Mouse (Mus musculus) MEL-GATA-1-ER (cell line): Measurements from ENCODE around the gene Cd47.

ENCODE experiments used
- DNase-seq: peaks from one replicate; pipeline ENCODE4 v3.0.0-alpha.2; 2012; ENCODE audit warnings: low read depth; ENCODE audit errors: extremely low read depth

Cd47 gene

GRCm38 (mm10) chr16:49832339-49832738 is 32.0 kb downstream of the Cd47 start:
- no peak for DNase-seq

DNA sequence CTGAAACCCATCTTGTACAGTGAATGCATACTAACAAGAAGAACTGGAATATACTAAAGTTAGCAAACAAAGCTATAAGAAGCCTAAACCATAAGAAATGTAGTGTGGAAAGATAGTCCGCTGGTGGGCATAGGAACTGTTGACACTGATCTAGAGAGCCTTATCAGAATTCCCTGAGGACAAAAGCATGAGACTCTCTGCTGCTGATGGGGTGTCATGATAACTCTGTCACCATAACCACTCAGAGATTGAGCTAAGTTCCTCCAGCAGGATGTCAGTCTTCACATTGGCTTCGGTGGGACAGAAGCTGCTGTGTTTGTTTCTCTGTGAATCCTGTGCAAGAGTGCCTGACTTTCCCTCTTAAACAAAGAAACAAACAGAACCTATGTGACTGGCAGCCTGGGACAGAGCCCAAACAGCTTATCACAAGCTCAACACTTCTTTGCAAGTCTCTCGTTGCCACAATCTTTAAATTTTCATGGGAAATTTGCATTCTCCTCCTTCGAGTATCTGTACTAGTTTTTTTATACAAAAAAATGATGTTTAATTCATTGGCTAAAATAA is 33.9 kb downstream of the Cd47 start:
- no peak for DNase-seq

- no peak for DNase-seq
Observed at GRCm38 (mm10) chr16:49836634-49837164, 36.4 kb downstream of the Cd47 start.

DNA sequence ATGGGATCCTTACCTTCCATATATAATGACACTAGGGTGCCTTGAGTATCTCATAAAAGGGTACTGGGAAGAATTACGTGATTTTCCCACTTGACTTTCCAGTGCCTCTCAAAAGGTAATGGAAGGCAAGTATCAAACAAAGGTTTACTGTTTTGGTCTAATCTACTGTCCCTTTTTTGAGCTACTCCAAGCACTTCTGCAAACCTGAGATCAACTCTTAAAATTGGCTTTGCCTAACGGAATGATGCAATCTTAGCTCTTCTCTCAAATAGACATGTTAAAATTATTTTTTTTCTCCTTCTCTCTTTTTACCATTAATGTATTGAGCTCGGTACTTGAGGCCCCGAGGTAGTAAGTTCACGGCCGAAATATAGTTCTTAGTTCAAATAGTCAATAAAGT is 38.6 kb downstream of the Cd47 start:
- no peak for DNase-seq

GRCm38 (mm10) chr16:49839681-49840535 is 39.6 kb downstream of the Cd47 start:
- peak; percentile 99 for DNase-seq

GRCm38 (mm10) chr16:49843723-49844122 is 43.4 kb downstream of the Cd47 start:
- no peak for DNase-seq

DNA sequence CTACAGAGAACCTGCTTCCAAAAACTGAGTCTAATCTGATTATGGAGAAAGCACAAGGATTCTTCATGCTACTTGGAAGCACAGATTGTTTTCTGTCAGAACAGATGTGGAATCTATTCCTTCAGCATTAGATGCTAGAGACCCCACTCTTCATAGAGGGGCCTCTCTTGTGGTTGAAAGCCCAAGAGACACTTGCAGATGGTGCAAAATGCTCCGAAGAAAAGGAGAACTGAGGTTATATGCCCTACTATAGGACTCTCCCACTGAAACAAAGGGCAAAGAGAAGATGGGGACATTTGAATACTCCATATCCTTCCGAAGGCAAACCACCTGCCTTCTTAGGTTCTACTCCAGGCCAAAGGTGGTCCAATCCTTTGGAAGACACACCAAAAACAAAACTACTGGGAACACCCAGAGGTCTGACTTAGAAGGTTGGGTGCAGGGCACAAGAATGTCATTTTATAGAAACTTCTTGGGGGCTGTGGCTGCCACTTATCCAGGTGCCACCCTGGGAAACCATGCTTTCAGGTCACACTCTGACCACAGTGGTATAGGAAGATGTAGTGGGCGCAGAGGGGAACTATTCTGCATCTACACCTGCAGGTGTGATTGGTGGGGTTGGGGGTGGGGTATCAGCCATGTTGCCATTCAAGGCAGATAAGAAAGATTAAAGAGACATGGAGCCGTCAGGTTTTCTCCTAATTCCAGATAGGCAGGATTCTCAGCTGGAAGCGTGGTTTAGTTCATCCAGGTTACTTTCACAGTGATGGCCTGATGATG is 47.1 kb downstream of the Cd47 start:
- no peak for DNase-seq

- DNase-seq: no peak
Observed at GRCm38 (mm10) chr16:49848651-49849050, 48.3 kb downstream of the Cd47 start.

DNA sequence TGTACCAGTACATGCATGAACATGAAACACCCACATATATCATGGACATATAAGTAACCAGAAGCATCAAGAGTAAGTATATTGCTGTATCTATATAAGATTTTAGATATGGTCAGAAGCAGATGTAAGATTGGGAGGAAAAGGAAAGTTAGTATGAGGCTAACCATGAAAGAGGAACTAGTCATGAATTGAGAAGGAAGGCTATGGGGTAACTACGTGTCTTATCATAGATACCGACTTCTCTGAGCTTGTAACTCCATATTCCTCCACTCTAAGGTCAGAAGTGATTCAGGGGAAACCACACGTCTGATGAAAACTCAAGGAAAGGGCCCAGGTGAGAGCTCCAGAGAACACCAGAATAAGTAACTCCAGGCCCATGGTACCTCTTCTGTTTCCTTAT is 52.6 kb downstream of the Cd47 start:
- DNase-seq: peak; percentile 69

- no peak for DNase-seq
Observed at GRCm38 (mm10) chr16:49853633-49854032, 53.3 kb downstream of the Cd47 start.

DNA sequence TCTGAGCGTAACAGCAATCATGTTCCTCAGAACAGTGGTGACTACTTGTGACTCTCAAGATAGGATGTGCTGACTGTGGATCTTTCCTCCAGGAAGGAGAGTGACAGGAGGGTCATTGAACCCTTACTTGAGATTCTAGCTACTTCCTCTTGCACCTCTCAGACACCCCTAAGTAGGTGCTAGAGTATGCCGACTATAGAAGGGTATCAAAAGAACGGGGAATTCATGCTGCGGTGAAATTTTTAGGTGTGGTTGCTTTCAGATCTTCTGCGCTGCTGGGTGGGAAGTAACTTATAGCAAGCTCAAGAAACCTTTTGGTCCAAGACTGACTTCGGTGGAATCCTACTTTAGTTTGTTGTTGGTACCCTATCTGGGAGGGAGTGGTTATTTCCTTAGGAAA is 53.9 kb downstream of the Cd47 start:
- peak; percentile 66 for DNase-seq

DNA sequence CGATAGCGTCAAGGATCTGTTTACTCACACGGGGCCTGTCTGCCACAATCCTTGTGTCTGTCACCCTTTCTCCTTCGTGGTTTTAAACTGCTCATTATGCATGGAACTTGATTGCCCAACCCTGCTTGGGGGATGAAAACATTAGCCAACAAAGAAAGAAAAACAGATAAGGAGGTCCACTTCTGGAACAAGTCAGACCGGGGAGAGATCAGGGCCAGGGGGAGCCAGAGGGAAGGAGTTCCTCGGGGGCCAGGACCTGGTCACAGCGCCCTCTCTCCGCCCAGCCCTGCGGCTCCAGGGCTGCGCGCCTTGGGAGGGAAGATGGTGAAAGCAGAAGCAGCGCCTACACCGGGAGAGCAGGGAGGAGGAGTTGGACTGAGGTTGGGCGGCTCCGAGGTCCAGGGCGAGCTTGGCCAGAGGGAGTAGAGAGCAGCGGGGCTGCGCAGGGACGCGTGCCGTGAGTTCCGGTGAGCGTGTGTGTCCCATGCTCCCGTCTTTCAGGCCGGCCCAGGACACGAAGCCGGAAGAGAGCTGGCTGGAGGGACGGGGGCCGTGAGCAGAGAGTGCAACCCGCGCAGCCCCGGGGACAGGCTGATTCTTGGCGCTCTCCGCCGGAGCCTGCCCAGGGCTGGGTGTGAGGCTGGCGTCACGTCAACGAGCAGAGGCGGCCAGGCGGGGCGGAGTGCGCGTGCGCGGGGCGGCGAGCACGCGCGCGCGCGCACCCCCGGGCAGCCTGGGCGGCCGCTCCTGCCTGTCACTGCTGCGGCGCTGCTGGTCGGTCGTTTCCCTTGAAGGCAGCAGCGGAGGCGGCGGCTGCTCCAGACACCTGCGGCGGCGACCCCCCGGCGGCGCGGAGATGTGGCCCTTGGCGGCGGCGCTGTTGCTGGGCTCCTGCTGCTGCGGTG is 54.9 kb downstream of the Cd47 start:
- peak; percentile 63 for DNase-seq

DNA sequence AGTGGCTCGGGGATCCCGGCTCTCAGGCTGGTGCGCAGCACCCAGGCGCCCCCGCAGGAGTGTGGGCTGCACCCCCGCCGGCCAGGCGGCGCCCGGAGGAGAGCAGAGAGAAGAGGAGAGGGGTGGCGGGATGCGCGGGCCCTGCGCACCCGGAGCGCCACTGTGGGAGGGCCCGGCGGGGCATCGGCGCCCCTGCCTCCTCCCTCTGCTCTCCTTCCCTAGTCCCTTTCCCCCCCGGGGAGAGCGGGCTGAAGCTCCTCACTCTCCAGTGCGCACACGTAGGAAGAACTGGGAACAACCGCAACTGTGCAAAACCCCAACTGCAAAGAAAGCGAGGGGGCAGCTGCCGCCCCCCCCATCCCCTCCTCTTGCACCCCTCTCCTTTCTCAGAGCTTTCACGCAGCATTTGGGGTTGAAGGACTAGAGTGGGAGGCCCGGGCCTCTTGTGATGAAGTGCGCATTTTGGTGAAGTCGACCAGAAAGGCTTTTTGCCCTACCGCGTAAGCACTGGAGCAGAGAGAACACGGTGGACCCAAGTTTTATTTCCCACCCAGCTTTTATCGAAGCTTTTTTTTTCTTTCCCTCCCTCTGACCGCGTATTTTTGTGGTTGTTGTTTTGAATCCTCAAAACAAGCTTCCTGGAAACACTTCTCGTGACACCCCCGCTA is 55.6 kb downstream of the Cd47 start:
- no peak for DNase-seq

- DNase-seq: no peak
Observed at GRCm38 (mm10) chr16:49856661-49857060, 56.3 kb downstream of the Cd47 start.

- DNase-seq: peak; percentile 41
Observed at GRCm38 (mm10) chr16:49857504-49858160, 57.3 kb downstream of the Cd47 start.

- DNase-seq: no peak
Observed at GRCm38 (mm10) chr16:49858161-49858906, 58.0 kb downstream of the Cd47 start.

- DNase-seq: peak; percentile 64
Observed at GRCm38 (mm10) chr16:49858907-49859853, 58.8 kb downstream of the Cd47 start.

GRCm38 (mm10) chr16:49861986-49862385 is 61.7 kb downstream of the Cd47 start:
- DNase-seq: no peak
